8 mouse cellular contexts compared by ENCODE assay signal in genomic region chr1:191574871-191575457, GRCm38 (mm10). TPM values are rescaled to one million over a fixed set of nuclear protein-coding genes. Genes with fewer than 3 reads are reported as not detected.
DNase-seq lines count a peak whose midpoint lies in the region; ATAC-seq lines count a peak whose summit lies in the region.

No protein-coding gene starts in this region.

- ATAC-seq in limb, embryonic 13.5 days (ENCODE audit: low FRiP score, low read depth), result peak; percentile 31; the same call in 1 of the 2 replicates
- ATAC-seq in midbrain, embryonic 14.5 days (ENCODE audit: low FRiP score, low TSS enrichment), result no peak; the same call in 1 of the 2 replicates

- peaks cover 32% of the 10 kb centered on the region for H3K36me3 ChIP-seq in hindbrain, embryonic 10.5 days
- peaks cover 12% of the 10 kb centered on the region for H3K36me3 ChIP-seq in limb, embryonic 13.5 days
- no peaks in the 10 kb centered on the region for H3K36me3 ChIP-seq in midbrain, embryonic 14.5 days (ENCODE audit: control insufficient read depth, insufficient read depth, low read length)

- H3K27ac ChIP-seq in hindbrain, embryonic 10.5 days, result peak overlapping the region; percentile 97
- peak overlapping the region; percentile 93 for H3K27ac ChIP-seq in limb, embryonic 13.5 days
- peak overlapping the region; percentile 45 for H3K27ac ChIP-seq in midbrain, embryonic 14.5 days (replicated peaks; ENCODE audit: low read depth, low read length)

- peak overlapping the region; percentile 91 for H3K4me3 ChIP-seq in hindbrain, embryonic 10.5 days
- H3K4me3 ChIP-seq in limb, embryonic 13.5 days, result peak overlapping the region; percentile 73
- peak overlapping the region; percentile 72 for H3K4me3 ChIP-seq in midbrain, embryonic 14.5 days (replicated peaks; ENCODE audit: low read depth, low read length)

- peak; percentile 11 to 40 for DNase-seq in adrenal gland, postnatal 4 days (ENCODE audit: low spot score in 2 of 2)
- DNase-seq in adrenal gland, postnatal 25 days, result no peak
- DNase-seq in CD4-positive, CD25-positive, alpha-beta regulatory T cell, adult 2 months (ENCODE audit: low read depth, low spot score), result peak; percentile 74
- peak; percentile 87 for DNase-seq in embryo, embryonic 10 days (ENCODE audit: low spot score)
- peak; percentile 77 for DNase-seq in hindbrain, embryonic 10.5 days (ENCODE audit: low spot score)
- DNase-seq in midbrain, embryonic 14.5 days, result peak; percentile 68
- peak; percentile 70 for DNase-seq in thymus, postnatal 4 days

- H3K9ac ChIP-seq in limb, embryonic 13.5 days, result peak overlapping the region; percentile 81
- peak overlapping the region; percentile 50 for H3K9ac ChIP-seq in midbrain, embryonic 14.5 days (replicated peaks; ENCODE audit: low read length)

- H3K4me2 ChIP-seq in limb, embryonic 13.5 days (replicated peaks), result peak overlapping the region; percentile 79
- H3K4me2 ChIP-seq in midbrain, embryonic 14.5 days (ENCODE audit: low read length), result peak overlapping the region; percentile 91

- H3K27me3 ChIP-seq in hindbrain, embryonic 10.5 days (ENCODE audit: insufficient read depth, poor library complexity, severe bottlenecking), result no peaks in the 10 kb centered on the region
- H3K27me3 ChIP-seq in limb, embryonic 13.5 days, result no peaks in the 10 kb centered on the region
- no peaks in the 10 kb centered on the region for H3K27me3 ChIP-seq in midbrain, embryonic 14.5 days (ENCODE audit: control insufficient read depth, insufficient read depth, low read length)

- H3K4me1 ChIP-seq in hindbrain, embryonic 10.5 days (replicated peaks), result peaks cover 41% of the 10 kb centered on the region
- H3K4me1 ChIP-seq in limb, embryonic 13.5 days, result peaks cover 29% of the 10 kb centered on the region
- peaks cover 18% of the 10 kb centered on the region for H3K4me1 ChIP-seq in midbrain, embryonic 14.5 days (ENCODE audit: control insufficient read depth, insufficient read depth, low read length)

- H3K9me3 ChIP-seq in hindbrain, embryonic 10.5 days, result peaks cover 6% of the 10 kb centered on the region
- H3K9me3 ChIP-seq in limb, embryonic 13.5 days, result peaks cover 4% of the 10 kb centered on the region; the same call in 1 of the 2 replicates
- H3K9me3 ChIP-seq in midbrain, embryonic 14.5 days (ENCODE audit: control insufficient read depth, low read length), result no peaks in the 10 kb centered on the region

- under 1% methylated on average over 52 of the region's 52 CpGs for WGBS in hindbrain, embryonic 10.5 days
- under 1% methylated on average over 52 of the region's 52 CpGs for WGBS in limb, embryonic 13.5 days
- WGBS in midbrain, embryonic 14.5 days, result under 1% methylated on average over 52 of the region's 52 CpGs

RNA-seq across cellular contexts. Expression of gene Dtl, which starts 0.4 kb away (rescaled TPM):
- total RNA-seq in adrenal gland, postnatal 4 days (2021), result 10 to 100 TPM; 19.8 to 21.7 TPM
- total RNA-seq in adrenal gland, postnatal 25 days (2021), result 4.6 and 5.3 TPM in 2 replicates
- 55.7 and 74.0 TPM in 2 replicates for polyA plus RNA-seq in hindbrain, embryonic 10.5 days (2016; fragmentation: Nextera tagmentation; extraction: Ambion mirVana)
- 63.2 and 68.1 TPM in 2 replicates for polyA plus RNA-seq in limb, embryonic 13.5 days (2015; fragmentation: Nextera tagmentation; extraction: Ambion mirVana)
- 4.8 and 10.4 TPM in 2 replicates for polyA plus RNA-seq in midbrain, embryonic 14.5 days (2014; fragmentation: Nextera tagmentation; extraction: Ambion mirVana)

RNA-seq across cellular contexts. Expression of gene Ints7, which starts 0.5 kb away (rescaled TPM):
- total RNA-seq in adrenal gland, postnatal 4 days (2021), result 10 to 100 TPM; 53.2 to 55.8 TPM
- 28.3 and 43.2 TPM in 2 replicates for total RNA-seq in adrenal gland, postnatal 25 days (2021)
- 67.4 and 73.6 TPM in 2 replicates for polyA plus RNA-seq in hindbrain, embryonic 10.5 days (2016; fragmentation: Nextera tagmentation; extraction: Ambion mirVana)
- 61.9 and 65.4 TPM in 2 replicates for polyA plus RNA-seq in limb, embryonic 13.5 days (2015; fragmentation: Nextera tagmentation; extraction: Ambion mirVana)
- polyA plus RNA-seq in midbrain, embryonic 14.5 days (2014; fragmentation: Nextera tagmentation; extraction: Ambion mirVana), result 32.0 and 43.6 TPM in 2 replicates

Comparison
In these comparisons a context has a peak if more than half of its experiments do, and no peak if none do; other contexts are left out.
1. H3K27ac ChIP-seq: peak in every context shown above with its lines; median percentile 97 in hindbrain, embryonic 10.5 days; 93 in limb, embryonic 13.5 days; 45 in midbrain, embryonic 14.5 days.